Mouse (Mus musculus) heart, embryonic 16.5 days (tissue): Measurements from ENCODE around the gene Rhd. TPM values are rescaled to one million over a fixed set of nuclear protein-coding genes. Genes with fewer than 3 reads are reported as not detected.

Experiments
- ATAC-seq: fragments of 200-750 bp; cut with Nextera tagmentation; replicated peaks from 2 replicates; pipeline ENCODE4 v1.8.0; 2017; ENCODE audit warnings: moderate number of reproducible peaks; ENCODE audit not compliant: insufficient read depth, low FRiP score; ENCODE audit errors: extremely low read depth
- H3K27ac ChIP-seq: fragments of 300-500 bp; sonication (generic); 2 replicates; pipeline ENCODE4 v1.5.1; 2014; ENCODE audit warnings: mild to moderate bottlenecking, low read length, control low read depth, moderate library complexity
- H3K27me3 ChIP-seq: fragments of 300-500 bp; sonication (generic); 2 replicates; pipeline ENCODE4 v1.6.1; 2014; ENCODE audit warnings: low read length, mixed read lengths; ENCODE audit not compliant: control insufficient read depth, insufficient read depth
- H3K36me3 ChIP-seq: fragments of 300-500 bp; sonication (generic); 2 replicates; pipeline ENCODE4 v1.6.1; 2014; ENCODE audit not compliant: control insufficient read depth, insufficient read depth
- H3K4me1 ChIP-seq: fragments of 300-500 bp; sonication (generic); 2 replicates; pipeline ENCODE4 v1.6.1; 2014; ENCODE audit warnings: low read length, mixed read lengths; ENCODE audit not compliant: control insufficient read depth, insufficient read depth
- H3K4me2 ChIP-seq: fragments of 300-500 bp; sonication (generic); 2 replicates; pipeline ENCODE4 v1.6.1; 2014; ENCODE audit warnings: low read depth, mild to moderate bottlenecking, control low read depth, low read length
- H3K4me3 ChIP-seq: fragments of 300-500 bp; sonication (generic); 2 replicates; pipeline ENCODE4 v1.5.1; 2014; ENCODE audit warnings: mild to moderate bottlenecking, control low read depth, low read length
- H3K9ac ChIP-seq: fragments of 300-500 bp; sonication (generic); 2 replicates; pipeline ENCODE4 v1.6.1; 2014; ENCODE audit warnings: low read length, control low read depth
- H3K9me3 ChIP-seq: fragments of 300-500 bp; sonication (generic); replicated peaks from 2 replicates; pipeline ENCODE4 v1.6.1; 2016; ENCODE audit warnings: low read length; ENCODE audit not compliant: control insufficient read depth
- WGBS: fragments of 180-500 bp; shearing (Covaris S2); extraction: QIAGEN DNeasy Blood & Tissue Kit; methylation state at CpG from one replicate; pipeline ENCODE4 v1.1.7; 2014; 5-methylcytosine and 5-hydroxymethylcytosine counted together
- polyA plus RNA-seq: library from polyadenylated mRNA; unstranded; fragments of >200 nt; fragmentation: Nextera tagmentation; extraction: Ambion mirVana; gene quantifications from 2 replicates; pipeline ENCODE4 v1.2.1, GENCODE M21; 2015

Gene Rhd
- polyA plus RNA-seq, 1 experiment from 2014 or later, result 4.3 TPM

GRCm38 (mm10) chr4:134865789-134866188, 1.5 kb downstream of the Rhd start:
- H3K4me3 ChIP-seq, result no peak overlapping the region
- no peak overlapping the region for H3K9ac ChIP-seq
- peaks cover 6% of the 10 kb centered on the region for H3K4me1 ChIP-seq
- WGBS, result 85% methylated on average over 5 of the region's 5 CpGs
- H3K4me2 ChIP-seq, result no peak overlapping the region
- ATAC-seq, result no peak
- H3K27me3 ChIP-seq, result peaks cover 20% of the 10 kb centered on the region
- H3K9me3 ChIP-seq, result no peaks in the 10 kb centered on the region
- no peaks in the 10 kb centered on the region for H3K36me3 ChIP-seq
- no peak overlapping the region for H3K27ac ChIP-seq

- H3K4me2 ChIP-seq, result no peak overlapping the region
- H3K9me3 ChIP-seq, result no peaks in the 10 kb centered on the region
These were observed 2.9 kb downstream of the Rhd start for GRCm38 (mm10) chr4:134867213-134867612.

GRCm38 (mm10) chr4:134867661-134868060, 3.3 kb downstream of the Rhd start:
- Histone ChIP-seq H3K9ac (no peak overlapping the region), H3K4me2 (no peak overlapping the region), H3K27me3 (peaks cover 22% of the 10 kb centered on the region), H3K4me1 (peaks cover 6% of the 10 kb centered on the region), H3K27ac (no peak overlapping the region), H3K9me3 (no peaks in the 10 kb centered on the region), H3K4me3 (no peak overlapping the region), H3K36me3 (no peaks in the 10 kb centered on the region)
- ATAC-seq, result no peak
- 90% methylated on average over 8 of the region's 8 CpGs for WGBS

More at GRCm38 (mm10) chr4:134867213-134867612, 2.9 kb downstream of the Rhd start:
- H3K27me3 ChIP-seq, result peaks cover 22% of the 10 kb centered on the region
- H3K36me3 ChIP-seq, result no peaks in the 10 kb centered on the region
- H3K4me1 ChIP-seq, result peaks cover 6% of the 10 kb centered on the region
- H3K27ac ChIP-seq, result no peak overlapping the region
- H3K4me3 ChIP-seq, result no peak overlapping the region
- no peak overlapping the region for H3K9ac ChIP-seq
- no peak for ATAC-seq
- WGBS, result 88% methylated on average over 8 of the region's 8 CpGs

GRCm38 (mm10) chr4:134868065-134868464, 3.7 kb downstream of the Rhd start:
- ATAC-seq, result no peak
- WGBS, result 89% methylated on average over 10 of the region's 10 CpGs
- H3K27me3 ChIP-seq, result peaks cover 22% of the 10 kb centered on the region
- no peak overlapping the region for H3K4me3 ChIP-seq
- no peaks in the 10 kb centered on the region for H3K9me3 ChIP-seq
- no peak overlapping the region for H3K27ac ChIP-seq
- no peak overlapping the region for H3K4me2 ChIP-seq
- H3K36me3 ChIP-seq, result no peaks in the 10 kb centered on the region
- peaks cover 6% of the 10 kb centered on the region for H3K4me1 ChIP-seq
- H3K9ac ChIP-seq, result no peak overlapping the region

GRCm38 (mm10) chr4:134868490-134868889, 4.2 kb downstream of the Rhd start:
- Histone ChIP-seq H3K4me1 (peaks cover 6% of the 10 kb centered on the region), H3K27me3 (peaks cover 22% of the 10 kb centered on the region), H3K9ac (no peak overlapping the region), H3K4me2 (no peak overlapping the region), H3K36me3 (no peaks in the 10 kb centered on the region), H3K4me3 (no peak overlapping the region), H3K27ac (no peak overlapping the region), H3K9me3 (no peaks in the 10 kb centered on the region)
- no peak for ATAC-seq
- 31% methylated on average over 9 of the region's 9 CpGs for WGBS

- no peak for ATAC-seq
- peak overlapping the region; percentile 27 for H3K4me3 ChIP-seq
- peaks cover 6% of the 10 kb centered on the region for H3K4me1 ChIP-seq
- H3K9me3 ChIP-seq, result no peaks in the 10 kb centered on the region
- H3K4me2 ChIP-seq, result peak overlapping the region; percentile 61
- H3K9ac ChIP-seq, result peak overlapping the region; percentile 50
- peaks cover 22% of the 10 kb centered on the region for H3K27me3 ChIP-seq
- H3K27ac ChIP-seq, result no peak overlapping the region
- H3K36me3 ChIP-seq, result no peaks in the 10 kb centered on the region
- WGBS, result 10% methylated on average over 16 of the region's 16 CpGs
These were observed 4.9 kb downstream of the Rhd start for GRCm38 (mm10) chr4:134869068-134869730.

GRCm38 (mm10) chr4:134869815-134870375, 5.6 kb downstream of the Rhd start:
- H3K27ac ChIP-seq, result no peak overlapping the region

GRCm38 (mm10) chr4:134871477-134871876, 7.1 kb downstream of the Rhd start:
- no peak overlapping the region for H3K4me2 ChIP-seq
- H3K9ac ChIP-seq, result no peak overlapping the region
- no peaks in the 10 kb centered on the region for H3K36me3 ChIP-seq
- no peaks in the 10 kb centered on the region for H3K9me3 ChIP-seq
- ATAC-seq, result no peak
- H3K4me1 ChIP-seq, result peaks cover 6% of the 10 kb centered on the region
- peaks cover 22% of the 10 kb centered on the region for H3K27me3 ChIP-seq
- WGBS, result 29% methylated on average over 4 of the region's 4 CpGs
- H3K4me3 ChIP-seq, result no peak overlapping the region
- no peak overlapping the region for H3K27ac ChIP-seq

More at GRCm38 (mm10) chr4:134869815-134870375, 5.6 kb downstream of the Rhd start:
- Histone ChIP-seq H3K9me3 (no peaks in the 10 kb centered on the region), H3K4me1 (peaks cover 6% of the 10 kb centered on the region), H3K4me3 (peak overlapping the region; percentile 27), H3K27me3 (peaks cover 22% of the 10 kb centered on the region), H3K4me2 (peak overlapping the region; percentile 61), H3K9ac (peak overlapping the region; percentile 50), H3K36me3 (no peaks in the 10 kb centered on the region)
- peak; percentile 63 for ATAC-seq
- 44% methylated on average over 7 of the region's 7 CpGs for WGBS

GRCm38 (mm10) chr4:134871950-134872349, 7.6 kb downstream of the Rhd start:
- no peak for ATAC-seq
- H3K36me3 ChIP-seq, result no peaks in the 10 kb centered on the region
- H3K27me3 ChIP-seq, result peaks cover 22% of the 10 kb centered on the region
- H3K9me3 ChIP-seq, result no peaks in the 10 kb centered on the region
- no peak overlapping the region for H3K4me2 ChIP-seq
- 40% methylated on average over 2 of the region's 2 CpGs for WGBS
- no peak overlapping the region for H3K9ac ChIP-seq
- H3K27ac ChIP-seq, result no peak overlapping the region
- H3K4me1 ChIP-seq, result peaks cover 6% of the 10 kb centered on the region
- H3K4me3 ChIP-seq, result no peak overlapping the region
